Mouse (Mus musculus) liver, postnatal 0 days (tissue): Measurements from ENCODE around the gene Coa3. TPM values are rescaled to one million over a fixed set of nuclear protein-coding genes. Genes with fewer than 3 reads are reported as not detected.

Source experiments
- ATAC-seq: fragments of 200-750 bp; cut with Nextera tagmentation; 2 replicates; pipeline ENCODE4 v1.8.0; 2017; ENCODE audit warnings: mild to moderate bottlenecking, moderate library complexity
- DNase-seq: peaks from one replicate; pipeline ENCODE4 v3.0.0-alpha.2; 2016
- H3K27ac ChIP-seq: fragments of 300-500 bp; sonication (generic); 2 replicates; pipeline ENCODE4 v1.5.1; 2014; ENCODE audit warnings: antibody characterized with exemption, moderate library complexity, mild to moderate bottlenecking, low read depth
- H3K27me3 ChIP-seq: fragments of 300-500 bp; sonication (generic); 2 replicates; pipeline ENCODE4 v1.6.1; 2014; ENCODE audit warnings: low read length, control low read depth, mixed read lengths; ENCODE audit not compliant: insufficient read depth
- H3K36me3 ChIP-seq: fragments of 300-500 bp; sonication (generic); replicated peaks from 2 replicates; pipeline ENCODE4 v1.6.1; 2014; ENCODE audit warnings: mild to moderate bottlenecking, control low read depth, low read length, moderate library complexity, mixed read lengths; ENCODE audit not compliant: insufficient read depth
- H3K4me1 ChIP-seq: fragments of 300-500 bp; sonication (generic); 2 replicates; pipeline ENCODE4 v1.6.1; 2014; ENCODE audit warnings: antibody characterized with exemption, mild to moderate bottlenecking, control low read depth; ENCODE audit not compliant: insufficient read depth
- H3K4me2 ChIP-seq: fragments of 300-500 bp; sonication (generic); 2 replicates; pipeline ENCODE4 v1.6.1; 2014; ENCODE audit warnings: low read depth, mild to moderate bottlenecking, low read length, moderate library complexity, mixed read lengths
- H3K4me3 ChIP-seq: fragments of 300-500 bp; sonication (generic); 2 replicates; pipeline ENCODE4 v1.5.1; 2014; ENCODE audit warnings: low read depth, low read length
- H3K9ac ChIP-seq: fragments of 300-500 bp; sonication (generic); replicated peaks from 2 replicates; pipeline ENCODE4 v1.6.1; 2014; ENCODE audit warnings: mild to moderate bottlenecking, moderate library complexity
- H3K9me3 ChIP-seq: fragments of 300-500 bp; sonication (generic); 2 replicates; pipeline ENCODE4 v1.6.1; 2016; ENCODE audit warnings: mild to moderate bottlenecking, control low read depth, low read length, mixed read lengths
- CTCF ChIP-seq: sonication (generic); IDR thresholded peaks from 2 replicates; pipeline ENCODE4 v1.5.1; 2016; ENCODE audit warnings: antibody characterized with exemption, low read depth
- EP300 ChIP-seq: IDR thresholded peaks from 2 replicates; pipeline ENCODE4 v1.6.1; 2016; ENCODE audit warnings: antibody characterized with exemption, low read depth, mild to moderate bottlenecking
- WGBS: fragments of 180-500 bp; shearing (Covaris S2); extraction: QIAGEN DNeasy Blood & Tissue Kit; methylation state at CpG from one replicate; pipeline ENCODE4 v1.1.7; 2014; ENCODE audit not compliant: insufficient replicate concordance; 5-methylcytosine and 5-hydroxymethylcytosine counted together
- polyA plus RNA-seq: library from polyadenylated mRNA; unstranded; fragments of >200 nt; fragmentation: Nextera tagmentation; extraction: Ambion mirVana; gene quantifications from 2 replicates; pipeline ENCODE4 v1.2.1, GENCODE M21; 2015

Coa3 gene
- polyA plus RNA-seq, 1 experiment from 2014 or later, result 86.6 TPM

DNA sequence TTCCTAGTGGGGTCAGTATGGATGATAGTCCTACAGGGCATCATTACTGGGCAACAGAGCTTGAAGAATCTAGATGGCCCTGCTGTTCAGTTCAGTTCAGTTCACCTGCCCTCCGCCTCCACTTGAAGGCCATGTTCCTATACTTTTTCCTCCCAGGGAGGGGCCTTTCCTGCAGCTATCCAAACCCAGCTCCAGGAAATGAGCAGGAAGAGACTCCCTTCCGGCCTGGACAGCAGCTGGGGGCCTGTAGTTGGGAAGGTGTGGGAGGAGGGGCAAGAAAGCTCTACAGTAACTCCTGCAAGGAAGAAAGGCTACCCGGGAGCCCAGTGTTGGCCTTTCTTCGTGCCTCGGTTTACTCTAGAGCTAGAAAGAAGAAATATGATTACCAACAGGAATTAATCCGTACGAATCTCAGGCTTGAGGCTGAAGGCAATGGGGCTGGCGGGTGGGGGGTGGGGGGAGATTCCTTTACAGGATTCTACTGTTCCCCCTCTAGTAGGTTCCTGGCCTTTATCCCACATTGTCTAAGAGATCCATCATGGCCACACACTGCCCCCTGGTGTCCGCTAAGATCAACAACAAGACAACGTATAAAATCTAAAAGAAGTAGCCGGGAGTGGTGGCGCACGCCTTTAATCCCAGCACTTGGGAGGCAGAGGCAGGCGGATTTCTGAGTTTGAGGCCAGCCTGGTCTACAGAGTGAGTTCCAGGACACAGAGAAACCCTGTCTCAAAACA, 30.5 kb downstream of the Coa3 start:
- Histone ChIP-seq H3K9ac (no peak overlapping the region), H3K27ac (peak overlapping the region; percentile 9; the same call in 1 of the 2 replicates), H3K4me2 (no peak overlapping the region; the same call in 1 of the 2 replicates), H3K4me3 (no peak overlapping the region), H3K4me1 (peaks cover 22% of the 10 kb centered on the region), H3K27me3 (peaks cover 34% of the 10 kb centered on the region), H3K9me3 (no peaks in the 10 kb centered on the region), H3K36me3 (no peaks in the 10 kb centered on the region)
- ATAC-seq (peak; percentile 33), DNase-seq (peak; percentile 77)
- peak; percentile 83 for TF ChIP-seq CTCF
- peak; percentile 18; the same call in 1 of the 2 replicates for TF ChIP-seq EP300
- 32% methylated on average over 14 of the region's 14 CpGs for WGBS

DNA sequence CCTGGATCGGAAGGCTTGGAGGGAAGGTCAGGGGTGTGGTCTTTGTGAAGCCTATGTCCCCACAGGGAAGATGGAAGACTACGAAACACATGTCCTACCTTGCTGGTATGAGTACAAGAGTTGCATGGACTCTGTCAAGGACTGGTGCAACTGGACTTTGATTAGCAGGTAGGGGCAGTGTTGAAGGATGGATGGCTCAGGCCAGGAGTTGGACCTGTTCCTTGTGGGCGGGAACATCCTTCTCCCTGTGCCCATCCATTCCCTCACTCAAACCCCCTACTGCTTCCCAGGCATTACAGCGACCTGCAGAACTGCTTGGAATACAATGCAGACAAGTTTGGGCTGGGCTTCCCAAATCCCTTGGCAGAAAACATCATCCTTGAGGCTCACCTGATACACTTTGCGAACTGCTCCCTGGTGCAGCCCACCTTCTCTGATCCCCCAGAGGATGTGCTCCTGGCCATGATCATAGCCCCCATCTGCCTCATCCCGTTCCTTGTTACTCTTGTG, 31.3 kb downstream of the Coa3 start:
- WGBS, result 83% methylated on average over 6 of the region's 6 CpGs
- Histone ChIP-seq H3K36me3 (no peaks in the 10 kb centered on the region), H3K4me3 (peak overlapping the region; percentile 38; the same call in 1 of the 2 replicates), H3K4me2 (peak overlapping the region; percentile 64; the same call in 1 of the 2 replicates), H3K9me3 (no peaks in the 10 kb centered on the region), H3K27me3 (peaks cover 34% of the 10 kb centered on the region), H3K9ac (no peak overlapping the region), H3K27ac (peak overlapping the region; percentile 9; the same call in 1 of the 2 replicates), H3K4me1 (peaks cover 18% of the 10 kb centered on the region)
- ATAC-seq, result no peak
- no peak for DNase-seq
- no peak for TF ChIP-seq EP300
- no peak for TF ChIP-seq CTCF

DNA sequence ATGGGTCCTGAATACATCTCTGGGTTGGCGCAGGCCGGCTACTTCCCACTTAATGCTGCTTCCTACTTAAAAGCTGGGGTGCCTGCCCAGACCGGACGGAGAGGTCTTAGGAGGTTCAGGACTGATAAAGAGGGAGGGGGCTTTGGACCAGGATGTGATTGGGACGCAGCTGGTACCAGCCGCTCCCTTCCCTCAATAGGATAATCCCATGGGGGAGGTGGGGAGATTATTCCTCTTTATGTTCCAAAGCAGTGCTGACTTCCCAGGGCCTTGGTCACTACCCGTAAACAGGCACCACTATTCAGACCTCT, 32.3 kb downstream of the Coa3 start:
- no peaks in the 10 kb centered on the region for H3K9me3 ChIP-seq
- peak overlapping the region; percentile 64 for H3K4me2 ChIP-seq
- H3K4me3 ChIP-seq, result peak overlapping the region; percentile 38
- no peak for DNase-seq
- H3K36me3 ChIP-seq, result no peaks in the 10 kb centered on the region
- peak overlapping the region; percentile 22 for H3K9ac ChIP-seq
- 0 out of 2 replicates have a peak, but pooled peaks cover 17% of the 10 kb centered on the region for H3K4me1 ChIP-seq
- 17% methylated on average over 7 of the region's 7 CpGs for WGBS
- peak; percentile 28 for ATAC-seq
- TF ChIP-seq CTCF (no peak), EP300 (no peak)
- peak overlapping the region; percentile 68 for H3K27ac ChIP-seq
- H3K27me3 ChIP-seq, result peaks cover 34% of the 10 kb centered on the region

DNA sequence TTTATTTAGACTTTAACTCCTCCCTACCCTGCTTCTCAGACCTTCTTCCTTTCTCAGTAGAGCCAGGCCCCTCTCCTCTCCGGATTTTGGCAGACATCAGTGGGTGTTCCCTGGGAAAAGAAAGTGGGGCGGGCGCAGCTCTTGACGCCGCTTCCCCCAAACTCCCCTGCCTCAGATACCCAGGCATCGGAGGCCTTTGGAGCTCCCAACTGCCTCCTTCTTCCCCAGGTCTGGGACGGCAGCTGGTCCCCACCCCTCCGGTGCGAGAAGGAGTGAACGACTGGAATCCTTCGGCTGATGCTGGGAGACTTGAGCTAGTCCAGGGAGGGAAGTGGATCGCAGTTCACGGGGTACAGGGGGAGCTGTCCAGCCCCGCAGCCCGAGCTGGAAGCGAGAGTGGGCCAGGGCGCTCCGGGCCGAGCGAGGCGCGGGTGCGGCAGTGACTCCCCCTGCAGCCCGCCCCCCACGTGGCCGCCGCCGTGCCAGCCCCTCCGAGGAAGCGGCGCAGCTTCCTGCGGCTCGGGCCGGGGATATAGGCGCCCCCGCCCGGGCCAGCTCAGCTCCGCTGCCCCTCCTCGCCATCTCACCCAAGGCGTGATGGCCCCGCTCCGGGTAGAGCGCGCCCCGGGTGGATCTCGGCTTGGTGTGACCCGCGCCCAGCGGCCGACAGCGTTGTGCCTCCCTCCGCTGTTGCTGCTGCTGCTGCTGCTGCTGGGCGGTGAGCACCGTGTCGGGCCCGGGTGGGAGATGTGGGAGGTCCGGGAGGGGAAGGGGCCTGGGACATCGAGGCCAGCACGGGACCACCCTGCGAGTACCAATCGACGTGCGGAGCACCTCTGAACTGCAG, 32.8 kb downstream of the Coa3 start, which contains the start of gene Ramp2:
TSS of gene Ramp2 (plus strand) at position 174 of the 847 bp plus-strand sequence.
- 4% methylated on average over 38 of the region's 63 CpGs for WGBS
- Histone ChIP-seq H3K4me1 (0 out of 2 replicates have a peak, but pooled peaks cover 17% of the 10 kb centered on the region), H3K27me3 (peaks cover 34% of the 10 kb centered on the region), H3K4me3 (peak within 1 kb of the TSS; percentile 38), H3K9ac (peak within 1 kb of the TSS; percentile 22), H3K36me3 (no peaks in the 10 kb centered on the region), H3K27ac (peak within 1 kb of the TSS; percentile 68), H3K9me3 (no peaks in the 10 kb centered on the region), H3K4me2 (peak within 1 kb of the TSS; percentile 64)
- peak; percentile 58 for ATAC-seq
- TF ChIP-seq EP300 (no peak), CTCF (0 out of 2 replicates have a peak, but pooled peaks have one; percentile 5)
- peak; percentile 50 for DNase-seq

DNA sequence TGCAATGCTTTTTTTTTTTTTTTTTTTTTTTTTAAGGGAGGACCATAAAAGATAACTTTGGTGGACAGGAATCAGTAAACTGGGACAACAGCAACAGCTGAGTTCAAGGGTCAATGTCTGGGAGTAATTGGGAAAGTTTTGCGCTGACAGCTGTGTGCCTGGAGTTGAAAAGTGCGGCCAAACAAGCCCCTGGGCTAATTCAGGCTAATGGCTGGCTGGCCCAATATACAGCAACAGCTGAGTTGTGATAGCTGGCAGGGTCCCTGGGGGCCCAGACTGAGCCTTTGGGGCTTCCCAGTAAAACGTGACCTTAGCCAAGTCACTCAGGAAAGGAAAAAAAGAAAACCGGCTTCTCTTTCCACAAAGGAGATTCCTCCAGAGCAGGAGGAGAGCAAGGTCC, 33.8 kb downstream of the Coa3 start:
- peak overlapping the region; percentile 64; the same call in 1 of the 2 replicates for H3K4me2 ChIP-seq
- TF ChIP-seq EP300 (no peak), CTCF (no peak)
- H3K9ac ChIP-seq, result no peak overlapping the region
- H3K4me1 ChIP-seq, result 0 out of 2 replicates have a peak, but pooled peaks cover 17% of the 10 kb centered on the region
- H3K36me3 ChIP-seq, result no peaks in the 10 kb centered on the region
- ATAC-seq (no peak), DNase-seq (no peak)
- H3K4me3 ChIP-seq, result no peak overlapping the region
- H3K9me3 ChIP-seq, result no peaks in the 10 kb centered on the region
- 53% methylated on average over 4 of the region's 4 CpGs for WGBS
- peaks cover 34% of the 10 kb centered on the region for H3K27me3 ChIP-seq
- no peak overlapping the region for H3K27ac ChIP-seq
